Mouse (Mus musculus) C2C12 (cell line): ENCODE data around the gene Nkx2-2.

Experiments used
- CEBPB ChIP-seq: IDR thresholded peaks from one replicate; pipeline ENCODE4 v1.6.1; 2011; ENCODE audit warnings: low read depth, mild to moderate bottlenecking, control low read depth, moderate library complexity
- CTCF ChIP-seq: IDR thresholded peaks from one replicate; pipeline ENCODE4 v1.5.1; 2011; ENCODE audit not compliant: control insufficient read depth, insufficient read depth, insufficient read length

- TF ChIP-seq CTCF: no peak
- no peak for TF ChIP-seq CEBPB
These were observed 3.6 kb downstream of the Nkx2-2 start for GRCm38 (mm10) chr2:147190316-147191021.
